ENCODE assay signal across 23 mouse cellular contexts in the genomic region with DNA sequence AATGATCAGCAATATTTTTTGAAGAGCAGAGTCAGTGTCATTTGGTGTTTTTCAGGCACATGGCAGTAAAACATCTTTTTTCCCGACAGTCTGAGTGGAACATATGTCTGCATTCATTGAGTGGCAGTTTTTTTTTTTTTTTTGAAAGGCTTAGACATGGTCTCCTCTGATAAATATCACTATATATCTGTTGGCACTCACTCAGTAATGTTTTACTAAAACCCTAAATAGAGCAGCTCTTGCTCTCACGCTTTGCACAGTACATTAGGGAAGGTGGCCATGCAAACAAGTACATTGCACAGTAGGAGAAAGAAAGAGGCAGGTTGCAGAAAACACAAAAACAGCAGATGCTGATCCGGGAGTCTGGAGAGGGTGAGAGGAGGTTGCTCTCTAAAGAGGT.
"Had no signal": no experiment of that assay in that cellular context is flagged by ENCODE, and none has a peak within 500 bp of the region (broad histone marks: within the 10 kb centered on the region; RNA-seq: fewer than 3 reads in every experiment).

No protein-coding gene starts in this region.

- DNase-seq: kidney, adult 9 months; kidney, postnatal 14 days; kidney, postnatal 4 days; left cerebral cortex, postnatal 4 days; liver, postnatal 0 days; lung, embryonic 14.5 days; right cerebral cortex, adult 18-20 months; right cerebral cortex, postnatal 14 days; right cerebral cortex, postnatal 4 days; thymus, adult 2 months; thymus, postnatal 14 days; thymus, postnatal 4 days had no signal

- H3K4me1 ChIP-seq: limb, embryonic 12.5 days; limb, embryonic 15.5 days; midbrain, embryonic 12.5 days; midbrain, embryonic 15.5 days; neural tube, embryonic 12.5 days; neural tube, embryonic 15.5 days had no signal

- H3K27ac ChIP-seq: limb, embryonic 12.5 days; limb, embryonic 15.5 days; liver, embryonic 14.5 days; macrophage; midbrain, embryonic 12.5 days; midbrain, embryonic 15.5 days; neural tube, embryonic 12.5 days; neural tube, embryonic 15.5 days; stomach, postnatal 0 days had no signal

- H3K9me3 ChIP-seq: limb, embryonic 12.5 days; limb, embryonic 15.5 days; midbrain, embryonic 12.5 days; midbrain, embryonic 15.5 days; neural tube, embryonic 12.5 days; neural tube, embryonic 15.5 days had no signal

- H3K27me3 ChIP-seq: limb, embryonic 12.5 days; limb, embryonic 15.5 days; midbrain, embryonic 12.5 days; midbrain, embryonic 15.5 days; neural tube, embryonic 12.5 days; neural tube, embryonic 15.5 days had no signal

- H3K4me2 ChIP-seq: limb, embryonic 12.5 days; limb, embryonic 15.5 days; liver, embryonic 11.5 days; lung, embryonic 14.5 days; midbrain, embryonic 12.5 days; midbrain, embryonic 15.5 days; neural tube, embryonic 12.5 days; neural tube, embryonic 15.5 days had no signal

- H3K4me3 ChIP-seq: limb, embryonic 12.5 days; limb, embryonic 15.5 days; midbrain, embryonic 12.5 days; midbrain, embryonic 15.5 days; neural tube, embryonic 12.5 days; neural tube, embryonic 15.5 days had no signal

- ATAC-seq: liver, postnatal 0 days; lung, postnatal 0 days; midbrain, embryonic 15.5 days had no signal

- H3K9ac ChIP-seq: limb, embryonic 12.5 days; limb, embryonic 15.5 days; liver, embryonic 14.5 days; liver, postnatal 0 days; lung, embryonic 14.5 days; midbrain, embryonic 12.5 days; midbrain, embryonic 15.5 days; neural tube, embryonic 12.5 days; neural tube, embryonic 15.5 days had no signal

- H3K36me3 ChIP-seq: limb, embryonic 12.5 days; limb, embryonic 15.5 days; midbrain, embryonic 12.5 days; midbrain, embryonic 15.5 days; neural tube, embryonic 12.5 days; neural tube, embryonic 15.5 days had no signal
